Mouse (Mus musculus) urinary bladder, adult 18-20 months (tissue): Measurements from ENCODE around the gene Gtf2a2.

Source experiments
- DNase-seq, 2 experiments: peaks; one replicate each; pipeline ENCODE4 v3.0.0; 2022; ENCODE audit warnings: low spot score in 2 of 2, mixed read lengths in 2 of 2

Gene Gtf2a2

DNA sequence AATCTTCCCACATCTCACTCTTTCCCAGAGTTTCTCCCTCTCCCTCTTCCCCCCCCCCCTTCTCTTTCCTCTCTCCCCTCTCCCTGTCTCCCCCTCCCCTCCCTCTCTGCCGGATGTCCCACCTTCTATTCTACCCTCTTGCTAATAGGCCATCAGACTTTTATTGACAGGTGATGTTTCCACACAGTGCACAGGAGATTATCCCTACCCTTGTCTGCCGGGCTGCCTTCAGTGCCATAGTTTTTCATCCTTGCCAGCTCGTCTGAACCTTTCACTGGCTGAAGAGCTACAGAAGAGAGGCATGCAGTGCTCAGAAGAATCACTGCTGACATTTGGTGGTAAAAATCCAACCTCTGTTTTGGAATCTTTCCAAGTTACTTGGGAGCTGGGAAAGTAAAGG, 41.1 kb downstream of the Gtf2a2 start:
- no peak for DNase-seq

GRCm38 (mm10) chr9:70062012-70062411, 49.7 kb downstream of the Gtf2a2 start:
- no peak for DNase-seq

GRCm38 (mm10) chr9:70067497-70067896, 55.1 kb downstream of the Gtf2a2 start:
- DNase-seq: no peak

DNA sequence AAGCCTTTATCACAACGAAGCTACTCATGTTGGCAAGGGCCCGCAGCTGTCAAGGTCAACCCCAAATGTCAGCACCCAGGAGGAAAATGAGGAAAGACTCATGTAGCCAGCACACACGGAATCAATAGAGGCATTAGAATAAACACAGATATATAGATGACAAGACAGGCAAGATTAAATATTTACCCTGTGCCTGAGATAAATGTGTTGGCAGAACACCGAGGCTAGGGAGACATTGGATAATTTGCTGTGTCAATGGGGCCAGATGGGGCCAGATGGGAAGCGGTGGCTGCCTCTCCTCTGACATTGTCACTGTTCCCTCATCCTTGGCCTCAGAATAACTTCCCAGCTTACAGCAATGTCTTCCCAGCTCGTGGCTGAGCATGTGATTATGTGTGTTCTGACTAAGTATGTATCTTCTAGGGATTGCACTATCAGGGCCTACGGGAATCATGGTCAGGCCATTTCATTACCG, 57.6 kb downstream of the Gtf2a2 start:
- peak in 1 of 2 experiments; percentile 30 for DNase-seq

DNA sequence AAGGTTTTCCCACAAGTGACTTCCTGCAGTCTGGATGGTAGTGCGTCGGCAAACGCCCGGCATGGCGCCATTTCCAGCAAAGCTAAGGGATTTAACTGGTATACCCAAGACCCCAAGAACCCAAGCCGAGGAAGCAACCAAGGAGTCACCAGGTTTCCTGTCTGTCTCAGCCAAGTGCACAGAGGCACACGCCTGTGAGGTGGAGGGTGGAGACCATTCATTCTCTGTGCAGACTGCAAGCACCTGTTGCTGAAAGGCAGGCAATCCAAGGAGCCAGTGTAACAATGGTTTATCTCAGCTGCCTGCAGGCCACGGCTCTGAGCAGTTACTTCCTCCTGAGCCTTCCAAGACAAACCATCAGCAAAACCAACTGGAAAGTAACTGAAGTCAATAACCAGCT, 60.0 kb downstream of the Gtf2a2 start:
- no peak for DNase-seq
